Mouse (Mus musculus) heart, adult 9 months (tissue): ENCODE data around the gene Hoxd8.

Source experiments
- DNase-seq, 2 experiments: peaks; one replicate each; pipeline ENCODE4 v3.0.0; 2022; ENCODE audit warnings: low spot score in 2 of 2

The Hoxd8 gene

DNA sequence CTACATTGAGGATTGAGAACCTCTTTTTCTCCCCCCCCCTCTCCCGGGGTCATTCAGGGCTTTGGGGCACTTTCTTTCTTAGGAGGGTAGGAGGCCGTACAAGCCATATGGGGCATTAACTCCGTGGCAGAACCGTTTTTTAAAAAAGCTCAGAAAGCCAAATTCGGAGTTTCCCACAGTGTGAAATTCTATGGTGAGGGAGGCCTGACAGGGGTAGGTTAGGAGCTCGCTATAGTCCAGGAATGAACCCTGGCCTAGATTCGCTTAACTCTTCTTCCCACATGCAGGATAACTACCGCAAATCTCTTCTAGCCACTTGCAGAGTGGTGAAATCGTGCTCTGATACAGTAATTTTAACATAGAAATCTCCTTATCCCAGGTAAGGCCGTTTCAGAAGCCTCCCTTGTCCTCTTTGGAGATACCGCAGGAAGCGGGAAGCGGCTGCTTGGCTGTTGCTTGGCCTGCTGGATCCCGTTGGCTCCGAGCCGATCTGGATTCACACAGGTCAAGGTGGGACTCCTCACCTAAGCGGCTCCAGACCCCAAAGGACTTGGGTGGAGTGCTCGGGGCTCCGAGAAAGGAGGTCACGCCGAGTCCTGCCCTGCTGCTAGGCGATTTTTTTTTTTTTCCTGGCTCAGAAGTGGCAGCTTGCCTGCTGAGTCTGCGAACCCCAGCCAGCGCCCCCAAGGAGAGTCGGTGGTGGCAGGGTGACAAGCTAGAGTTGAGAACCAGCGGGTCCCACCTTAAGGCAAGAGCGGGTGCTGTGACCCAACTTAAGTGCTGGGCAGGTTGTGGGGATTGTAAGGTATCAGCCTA lies 30.8 kb downstream of the Hoxd8 start:
- DNase-seq = no peak

DNA sequence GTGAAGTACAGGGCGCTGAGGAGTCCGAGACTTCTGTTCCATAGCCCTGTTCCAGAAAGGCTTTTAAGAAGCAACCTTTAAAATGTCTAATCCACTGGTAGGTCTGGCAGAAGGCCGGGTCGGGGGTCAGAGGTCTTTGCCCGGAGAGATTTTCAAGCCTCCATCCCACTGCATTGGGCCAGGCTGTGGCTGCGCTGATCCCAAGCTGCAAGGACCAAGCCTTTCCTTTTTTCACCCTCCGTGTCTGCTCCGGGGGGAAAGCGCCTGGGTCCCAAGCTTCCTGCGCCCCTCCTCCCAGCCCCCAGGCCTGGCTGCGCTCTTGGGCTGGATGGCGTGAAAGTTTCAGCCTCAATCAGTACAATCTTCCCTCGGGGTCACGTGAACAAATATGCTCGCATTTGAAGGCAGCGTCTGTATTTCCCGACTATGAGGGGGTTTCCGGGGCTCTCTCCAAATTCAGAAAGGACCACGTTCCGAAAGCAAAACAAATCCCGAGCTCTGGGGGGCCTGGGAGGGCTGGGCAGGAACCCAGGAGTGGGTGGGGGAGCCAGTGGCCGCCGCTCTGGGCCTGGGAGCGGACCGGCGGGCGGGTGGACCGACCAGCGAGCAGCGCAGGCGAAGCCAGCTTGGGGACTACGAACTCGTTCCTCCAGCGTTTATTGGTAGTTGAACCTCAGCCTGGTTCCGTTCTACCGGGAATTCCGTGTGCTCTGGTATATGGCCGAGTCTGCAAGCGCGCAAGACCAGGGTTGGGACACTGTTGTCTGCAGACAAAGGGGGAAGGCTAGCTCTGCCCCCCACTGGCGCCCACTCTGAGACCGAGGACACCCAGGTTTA lies 31.7 kb downstream of the Hoxd8 start:
- no peak for DNase-seq

DNA sequence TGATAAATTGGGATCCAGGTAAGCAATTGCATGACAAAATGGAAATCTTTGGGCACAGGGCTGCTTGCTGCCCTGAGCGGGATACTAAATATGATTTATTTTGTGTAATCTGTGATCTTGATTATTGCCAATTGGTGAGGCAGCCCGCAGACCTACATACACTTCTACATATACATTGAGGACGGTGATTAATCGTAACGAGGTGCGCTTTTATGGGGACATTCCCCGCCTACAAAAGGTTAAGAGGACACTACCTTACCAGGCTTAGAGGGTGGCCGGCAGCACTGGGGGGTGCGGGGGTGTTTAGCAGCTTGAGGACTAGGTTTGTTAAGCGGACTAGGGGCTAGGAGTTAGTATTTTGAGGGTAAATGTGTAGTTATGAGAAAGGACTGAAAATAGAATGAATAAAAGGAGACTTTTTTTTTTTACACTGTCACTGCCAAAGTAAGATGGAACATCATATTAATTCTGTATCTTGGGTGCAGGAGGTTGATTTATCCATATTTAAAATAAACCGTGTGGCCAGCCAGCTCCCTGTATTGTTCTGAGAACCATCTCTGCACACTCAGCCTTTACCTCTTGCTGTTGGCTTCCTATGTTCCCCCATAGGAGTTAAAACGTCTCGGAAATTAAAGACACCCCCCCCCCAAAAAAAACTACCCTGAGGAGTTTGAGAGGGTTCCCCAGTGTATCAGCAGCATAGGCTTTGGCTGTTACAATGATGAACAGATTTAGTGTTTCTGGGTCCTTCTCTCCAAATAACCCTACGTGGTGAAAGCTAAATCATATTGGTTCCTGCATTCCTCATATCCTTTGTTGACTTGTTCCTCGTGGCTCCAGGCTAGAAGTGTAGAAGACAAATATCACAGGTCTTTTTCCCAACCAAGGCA lies 32.5 kb downstream of the Hoxd8 start:
- DNase-seq = no peak

DNA sequence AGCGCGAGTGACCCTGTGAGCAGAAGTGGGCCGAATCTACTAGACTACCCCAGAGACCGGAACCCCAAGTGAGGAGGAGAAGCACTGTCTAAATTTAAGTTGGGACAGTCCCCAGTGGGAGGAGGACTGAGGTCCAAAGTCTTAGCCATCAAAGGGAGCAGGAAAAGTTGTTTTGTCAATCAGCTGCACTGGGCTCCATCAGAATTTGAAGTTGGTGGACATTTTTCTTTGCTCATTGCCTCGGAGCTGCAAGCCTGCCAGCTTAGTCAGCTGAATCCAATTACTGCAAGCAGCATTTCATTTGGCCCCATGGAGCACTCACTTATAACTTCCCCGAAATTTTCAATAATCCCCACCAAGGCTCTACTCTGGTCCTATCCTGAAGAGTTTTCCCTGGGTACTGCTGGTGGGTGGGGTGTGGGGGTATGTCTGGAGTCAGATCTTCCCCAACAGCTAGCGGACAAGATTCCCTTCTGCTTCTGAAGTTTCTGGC lies 33.2 kb downstream of the Hoxd8 start:
- DNase-seq = no peak

DNA sequence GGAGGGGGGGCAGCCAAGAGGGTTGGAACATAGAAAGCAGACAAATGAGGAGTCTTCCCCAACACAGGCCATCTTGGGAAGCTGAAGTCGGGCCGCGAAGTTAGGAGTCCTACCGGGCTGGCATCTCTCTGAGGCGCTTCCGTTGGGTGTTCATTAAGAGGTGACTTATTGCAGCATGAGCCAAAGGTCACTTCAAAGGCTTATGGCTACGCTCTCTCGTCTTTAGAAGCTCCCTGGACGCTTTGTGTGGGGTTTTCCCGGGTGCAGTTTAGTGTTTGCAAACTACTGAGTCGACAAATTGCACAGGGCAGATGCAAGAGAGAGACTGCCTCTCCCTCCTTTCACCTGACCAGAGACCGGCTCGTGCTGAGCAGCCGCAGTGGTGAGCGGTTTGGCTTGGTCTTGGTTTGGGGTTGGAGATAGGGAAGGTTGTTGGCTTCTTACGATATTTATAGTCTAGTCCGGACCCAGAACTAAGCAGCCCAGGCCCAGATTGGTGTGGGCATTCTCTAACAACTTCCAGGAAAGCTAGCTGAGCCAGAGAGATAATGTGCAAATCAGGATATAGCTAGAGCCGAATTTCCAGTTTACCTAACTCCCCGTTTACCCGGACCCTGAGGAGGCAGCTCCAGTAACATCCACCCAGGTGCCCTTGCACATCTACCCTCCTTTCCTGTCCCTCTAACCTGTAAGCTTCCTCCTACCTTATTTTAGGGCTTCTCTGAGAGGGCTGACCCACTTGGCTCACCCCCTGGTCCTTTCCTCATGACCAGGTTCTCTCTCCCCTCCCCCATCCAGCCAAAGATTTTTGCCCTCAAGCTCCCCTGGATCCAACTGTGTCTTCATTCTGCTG lies 34.4 kb downstream of the Hoxd8 start:
- DNase-seq = no peak

DNA sequence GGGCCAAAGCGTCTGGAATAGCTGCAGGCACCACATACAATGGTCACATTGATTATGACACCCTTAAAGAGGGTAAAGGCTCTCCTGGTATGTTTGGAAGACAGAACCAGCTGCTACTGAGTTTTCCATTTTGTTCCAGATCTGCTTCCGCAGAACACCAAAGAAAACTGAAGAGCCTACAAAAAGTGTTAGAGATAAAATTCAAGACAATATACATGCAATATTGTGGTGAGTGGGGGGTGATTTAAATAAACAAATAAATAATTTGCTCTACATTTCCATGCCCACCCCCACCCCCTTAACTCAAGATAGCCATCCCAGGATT lies 35.0 kb downstream of the Hoxd8 start:
- no peak for DNase-seq

DNA sequence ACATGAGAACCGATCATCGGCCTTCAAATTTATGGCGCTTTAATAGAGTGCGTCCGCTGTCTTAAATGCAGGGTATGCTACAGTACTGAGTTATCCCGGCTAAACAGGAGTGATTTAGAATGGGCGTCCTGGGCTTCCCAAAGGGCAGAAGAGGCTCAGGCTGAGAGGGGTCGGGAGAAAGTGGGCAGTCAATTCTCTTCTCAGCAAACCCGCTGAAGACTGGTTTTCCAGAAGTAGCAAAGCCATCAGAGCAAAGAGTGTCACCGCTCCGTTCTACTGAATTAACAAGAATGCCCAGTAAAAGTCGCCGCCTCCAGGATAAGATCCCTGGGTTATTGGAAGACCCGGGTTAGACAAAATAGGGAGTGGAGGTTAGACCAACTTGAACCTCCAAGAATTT lies 35.5 kb downstream of the Hoxd8 start:
- no peak for DNase-seq

DNA sequence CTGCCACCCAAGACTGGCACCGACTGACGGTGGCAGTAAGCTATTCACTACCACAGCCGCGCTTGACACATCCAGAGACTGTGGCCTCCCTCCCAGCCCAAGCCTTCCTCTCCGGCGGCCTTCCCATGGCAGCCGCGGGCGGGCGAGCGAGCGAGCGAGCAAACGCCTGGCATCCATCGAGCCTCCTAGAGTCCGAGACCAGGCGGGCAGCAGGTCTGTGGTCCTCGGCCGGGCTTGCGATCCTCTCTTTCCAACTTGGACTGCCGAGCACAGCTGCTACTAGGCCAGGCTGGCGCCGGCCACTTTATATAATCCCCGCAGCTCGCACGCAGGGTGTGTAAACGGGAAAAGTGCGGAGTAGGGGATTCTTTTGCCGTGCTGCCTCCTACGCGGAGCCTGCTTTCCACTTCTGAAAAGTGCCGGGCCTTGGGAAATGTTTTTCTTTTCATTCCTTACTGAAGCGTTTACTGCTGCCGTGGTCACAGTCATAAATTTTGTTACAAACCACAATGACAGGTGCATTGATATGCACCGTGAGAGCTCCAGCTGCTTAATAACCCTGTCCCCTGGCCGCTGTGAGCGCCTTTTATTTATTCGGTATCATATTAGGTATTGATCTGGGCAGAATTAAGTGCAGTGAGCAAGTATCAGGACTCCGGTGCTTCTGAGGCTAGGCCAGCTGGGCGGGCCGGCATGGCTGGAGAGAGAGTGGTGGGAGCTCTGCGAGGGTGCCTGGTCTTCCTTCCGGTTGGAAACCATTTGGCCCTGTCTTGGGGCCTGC lies 36.1 kb downstream of the Hoxd8 start:
- no peak for DNase-seq

DNA sequence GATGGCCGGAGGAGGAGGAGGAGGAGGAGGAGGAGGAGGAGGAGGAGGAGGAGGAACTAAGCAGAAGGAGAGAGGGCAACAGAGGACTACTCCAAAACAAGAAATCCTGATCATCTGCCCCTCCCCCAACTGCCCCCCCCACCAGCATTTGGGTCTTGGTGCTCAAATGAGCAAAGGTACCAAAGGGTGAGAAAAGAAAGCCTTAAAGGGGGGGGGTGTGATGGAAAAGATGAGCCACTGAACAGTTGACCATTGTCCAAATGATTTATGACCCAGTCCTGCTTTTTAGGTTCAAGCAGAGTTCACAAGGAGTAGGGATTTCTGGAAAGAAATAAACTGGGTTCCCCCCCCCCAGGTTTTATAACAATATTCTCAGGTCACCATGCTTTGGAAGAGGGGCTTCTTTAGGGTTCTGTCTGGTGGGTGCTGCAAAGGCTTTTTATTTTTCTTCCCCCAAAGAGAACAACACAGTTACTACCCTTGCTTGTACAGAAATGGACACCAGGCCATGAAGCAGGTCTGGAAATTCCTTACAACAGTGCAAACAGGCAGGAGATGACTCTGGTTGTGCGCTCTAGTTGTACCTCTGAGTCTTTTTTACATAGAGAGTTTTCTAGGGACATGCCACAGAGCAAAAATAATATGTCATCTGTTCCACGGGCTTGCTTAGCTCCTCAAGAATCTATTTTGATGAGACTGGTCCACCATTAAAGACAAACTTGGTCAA lies 37.0 kb downstream of the Hoxd8 start:
- DNase-seq = no peak

DNA sequence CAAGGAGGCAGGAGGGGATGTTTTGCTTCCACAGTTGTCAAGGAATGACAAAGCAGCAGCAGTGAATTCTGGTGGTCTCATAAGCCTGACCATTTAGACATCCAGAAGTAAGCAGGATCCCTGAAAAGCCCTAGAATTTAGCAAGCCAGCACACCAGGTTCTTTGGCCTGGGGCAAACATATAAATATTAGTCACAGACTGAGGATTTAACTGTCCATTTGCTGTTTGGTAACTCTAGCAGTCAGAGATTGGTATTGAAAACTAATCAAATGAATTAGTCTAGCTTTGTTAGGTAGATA lies 37.5 kb downstream of the Hoxd8 start:
- no peak for DNase-seq

DNA sequence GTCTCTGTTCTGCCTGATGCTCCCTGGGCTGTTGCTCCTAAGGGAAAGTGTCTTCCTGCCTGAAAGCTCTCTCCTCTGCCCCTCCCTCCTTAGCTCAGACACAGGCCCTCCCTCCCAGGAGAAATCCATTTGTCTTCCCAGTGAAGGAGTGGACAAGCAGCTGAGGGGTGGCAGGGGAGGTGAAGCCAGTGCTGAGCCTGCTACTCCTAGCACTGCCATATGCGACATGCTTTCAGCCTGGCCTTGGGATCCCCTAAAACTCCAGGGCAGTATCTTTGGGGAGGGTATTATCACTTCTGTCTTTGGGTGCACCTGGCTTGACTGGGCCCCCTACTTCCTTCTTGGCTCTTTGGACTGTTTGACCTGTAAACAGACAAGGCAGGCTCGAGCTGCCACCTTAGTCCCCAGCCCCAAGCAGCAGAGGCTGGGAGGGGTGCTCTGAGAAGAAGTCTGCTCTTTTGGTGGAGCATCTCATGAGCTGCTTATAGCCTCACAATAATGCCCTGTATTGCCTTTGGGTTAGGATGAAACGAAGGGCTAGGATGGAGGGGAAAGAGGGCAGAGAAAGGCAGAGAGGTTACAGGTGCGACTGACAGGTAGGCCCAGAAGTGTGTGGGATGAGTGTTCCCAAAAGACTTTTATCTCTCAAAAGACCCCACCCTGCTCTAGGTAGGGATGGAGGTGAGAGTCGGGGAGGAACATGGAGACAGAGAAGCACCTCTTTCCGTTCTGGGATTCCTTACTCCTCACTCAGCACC lies 41.3 kb downstream of the Hoxd8 start:
- no peak for DNase-seq

DNA sequence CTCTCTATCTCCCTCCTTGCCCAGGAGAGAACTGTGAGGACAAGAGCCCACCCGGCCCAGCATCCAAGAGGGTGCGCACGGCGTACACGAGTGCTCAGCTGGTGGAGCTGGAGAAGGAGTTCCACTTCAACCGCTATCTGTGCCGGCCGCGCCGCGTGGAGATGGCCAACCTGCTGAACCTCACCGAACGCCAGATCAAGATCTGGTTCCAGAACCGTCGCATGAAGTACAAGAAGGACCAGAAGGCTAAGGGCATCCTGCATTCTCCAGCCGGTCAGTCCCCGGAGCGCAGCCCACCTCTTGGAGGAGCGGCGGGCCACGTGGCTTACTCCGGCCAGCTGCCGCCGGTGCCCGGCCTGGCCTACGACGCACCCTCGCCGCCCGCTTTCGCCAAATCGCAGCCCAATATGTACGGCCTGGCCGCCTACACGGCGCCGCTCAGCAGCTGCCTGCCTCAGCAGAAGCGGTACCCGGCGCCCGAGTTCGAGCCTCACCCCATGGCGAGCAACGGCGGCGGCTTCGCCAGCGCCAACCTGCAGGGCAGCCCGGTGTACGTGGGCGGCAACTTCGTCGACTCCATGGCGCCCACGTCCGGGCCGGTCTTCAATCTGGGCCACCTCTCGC lies 42.0 kb downstream of the Hoxd8 start:
- DNase-seq = no peak

DNA sequence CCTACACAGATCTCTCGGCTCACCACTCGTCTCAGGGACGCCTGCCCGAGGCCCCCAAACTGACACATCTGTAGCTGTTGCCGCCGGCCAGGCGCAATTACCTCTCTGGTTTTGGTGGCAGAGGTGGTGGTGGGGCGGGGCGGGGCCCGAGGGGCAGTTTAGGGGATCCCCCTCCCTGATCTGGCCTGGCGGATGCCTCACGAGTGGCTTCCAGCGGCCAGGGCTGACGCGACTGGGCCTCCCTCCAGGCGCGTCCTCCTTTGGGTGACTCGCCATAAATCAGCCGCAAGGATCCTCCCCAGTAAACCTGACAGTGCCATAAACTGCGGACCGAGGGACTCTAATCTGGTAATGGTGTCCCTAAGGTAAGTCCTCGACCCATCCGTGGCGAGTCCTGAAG lies 42.6 kb downstream of the Hoxd8 start:
- DNase-seq = no peak

DNA sequence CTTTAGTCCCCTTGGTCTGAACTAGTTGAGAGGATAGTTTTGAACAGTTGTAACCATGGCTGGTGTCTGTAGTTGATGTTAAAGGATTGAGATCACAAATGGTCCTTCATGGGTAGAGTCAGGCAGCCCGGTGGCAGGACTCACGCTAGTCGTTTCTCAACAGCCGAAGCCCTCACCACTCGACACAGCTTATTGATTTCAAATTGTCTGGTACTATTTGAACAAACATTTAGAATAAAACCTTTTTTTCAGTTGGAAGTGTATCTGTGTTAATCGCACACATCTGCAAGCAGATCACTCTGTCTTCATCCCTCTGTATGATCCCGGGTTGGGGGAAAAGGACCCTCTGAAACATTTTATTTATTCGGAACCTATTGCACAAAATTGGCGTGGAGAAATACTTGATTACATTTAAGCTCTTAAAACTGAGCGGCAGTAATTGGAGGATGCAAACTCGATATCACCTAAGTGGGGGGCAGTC lies 43.3 kb downstream of the Hoxd8 start:
- DNase-seq = no peak

DNA sequence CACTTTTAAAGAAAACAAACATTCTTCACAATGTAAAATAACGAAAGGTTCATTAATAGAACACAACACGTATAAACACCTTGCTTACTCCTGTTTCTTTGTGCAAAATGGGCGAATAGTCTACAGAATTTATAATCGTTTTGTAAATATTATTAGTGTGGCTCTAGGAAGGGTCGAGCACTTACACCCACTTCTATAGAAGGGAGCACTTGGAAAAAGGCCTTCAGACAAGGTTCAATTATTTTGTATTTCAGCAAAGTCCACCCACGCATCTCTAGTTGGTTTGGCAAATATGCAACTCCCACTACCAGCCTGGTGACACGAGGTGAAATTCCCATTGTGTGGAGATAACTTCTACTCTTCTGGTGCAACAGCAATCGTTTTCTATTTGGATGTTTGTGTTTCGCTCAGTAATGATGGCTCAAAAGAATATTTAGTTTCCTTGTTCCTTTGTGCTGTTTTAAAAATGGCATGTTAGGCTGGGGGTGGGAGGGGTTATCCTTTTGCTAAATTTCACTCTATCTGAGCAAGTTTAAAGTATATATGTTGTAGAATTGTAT lies 44.1 kb downstream of the Hoxd8 start:
- DNase-seq = no peak

DNA sequence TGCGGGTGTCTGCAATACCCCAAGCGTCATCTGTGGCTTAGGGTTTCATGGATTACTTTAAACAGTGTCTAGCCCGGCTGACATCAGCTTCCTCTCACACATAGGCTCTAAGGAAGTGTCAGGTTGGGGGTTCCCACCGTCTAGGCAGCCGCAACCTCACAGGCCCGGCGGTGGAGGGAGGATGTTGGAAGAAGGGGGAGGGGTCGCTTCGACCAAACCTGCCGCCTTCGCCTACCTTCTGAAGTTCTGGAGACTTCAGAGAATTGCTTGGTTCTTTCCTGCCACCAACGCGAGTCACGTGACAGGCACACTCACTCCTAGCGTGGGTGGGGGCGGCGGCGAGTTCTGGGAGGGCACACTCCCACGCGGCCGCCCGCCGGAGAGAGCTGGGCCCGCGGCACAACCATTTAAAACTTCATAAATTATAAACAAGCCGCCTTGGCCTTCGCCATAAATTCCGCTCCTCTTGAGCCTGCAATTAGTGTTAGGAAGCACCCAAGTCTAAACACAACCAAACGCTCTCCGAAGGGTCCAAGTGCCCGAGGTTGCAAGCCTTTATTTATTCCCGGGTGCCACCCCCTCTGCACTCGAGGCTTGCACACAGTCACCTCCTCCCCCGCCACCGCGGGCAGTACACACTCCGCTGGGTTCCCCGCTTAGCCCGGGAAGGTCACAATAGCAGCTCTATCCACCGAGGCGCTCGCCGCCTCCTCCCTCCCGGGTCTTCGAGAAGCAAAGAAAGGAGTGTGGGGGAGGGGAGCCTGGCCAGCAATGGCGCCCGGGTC lies 45.1 kb downstream of the Hoxd8 start:
- DNase-seq = no peak

DNA sequence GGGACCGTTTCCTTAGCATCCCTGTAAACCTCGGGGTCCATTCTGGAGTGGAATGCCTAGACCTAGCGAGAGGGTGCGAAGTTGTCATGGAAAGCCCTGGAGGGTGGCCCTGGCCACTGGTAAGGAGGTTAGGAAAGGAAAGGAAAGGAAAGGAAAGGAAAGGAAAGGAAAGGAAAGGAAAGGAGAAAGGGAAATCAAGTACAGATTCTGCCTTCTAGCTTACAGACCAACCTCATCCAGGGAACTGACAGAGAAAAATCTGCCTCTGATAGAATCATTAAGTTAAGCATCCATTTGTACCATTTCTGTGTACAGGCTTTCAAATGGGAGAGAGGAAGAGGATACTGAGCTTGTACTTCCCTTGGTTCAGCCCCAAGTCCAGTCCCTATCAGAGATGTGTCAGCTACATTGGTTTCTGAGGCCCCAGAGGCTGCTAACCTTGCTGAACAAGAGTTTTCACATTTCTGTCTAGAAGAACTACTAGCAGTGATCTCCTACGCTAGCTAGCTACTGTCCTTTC lies 46.4 kb downstream of the Hoxd8 start:
- DNase-seq = no peak
